In the genomic region with DNA sequence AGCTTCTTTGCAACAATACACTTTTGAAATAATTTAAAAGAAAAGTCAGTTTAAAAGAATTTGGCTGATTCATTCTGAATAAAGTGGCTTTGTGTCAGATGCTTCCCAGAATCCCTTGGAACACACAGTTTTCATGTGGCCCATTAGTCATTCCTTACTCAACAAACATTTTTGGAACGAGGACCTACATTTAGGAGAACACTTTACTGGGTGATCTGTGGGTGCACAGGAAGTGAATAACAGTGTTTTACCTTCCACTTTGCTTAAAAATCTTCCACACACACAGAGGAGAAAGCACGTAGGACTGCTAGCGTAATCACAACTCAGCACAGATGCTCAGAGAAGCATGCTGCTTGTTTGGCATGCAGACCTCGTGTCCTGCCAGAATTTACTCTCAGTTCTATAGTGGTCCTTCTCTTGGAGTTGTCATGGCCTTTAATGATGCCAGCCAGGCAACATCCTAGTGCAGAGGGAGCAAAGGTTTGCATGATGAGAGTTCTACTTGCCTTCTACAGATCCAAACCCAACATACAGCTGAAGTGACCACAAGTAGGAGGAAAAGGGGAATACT, we compare ENCODE assay signal across 17 mouse cellular contexts. TPM values are rescaled to one million over a fixed set of nuclear protein-coding genes. Genes with fewer than 3 reads are reported as not detected.
DNase-seq lines count a peak whose midpoint lies in the region; ATAC-seq lines count a peak whose summit lies in the region.
"Had no signal": no experiment of that assay in that cellular context is flagged by ENCODE, and none has a peak within 500 bp of the region (broad histone marks: within the 10 kb centered on the region; RNA-seq: fewer than 3 reads in every experiment).

No protein-coding gene starts in this region.

- peak; percentile 9 to 40 for DNase-seq in layer of hippocampus, adult 18-20 months (ENCODE audit: low spot score in 2 of 2)
- DNase-seq in layer of hippocampus, postnatal 10 days (ENCODE audit: low spot score in 2 of 2): no peak
- DNase-seq in 3T3-L1 (ENCODE audit: low read depth, low spot score): peak; percentile 84
- peak; percentile 78 for DNase-seq in Muller cell, postnatal 12 days (ENCODE audit: inconsistent ontology term)
- DNase-seq in layer of hippocampus, postnatal 14 days (ENCODE audit: low spot score in 2 of 2): peak; percentile 11 to 22
- no peak for DNase-seq in retina, postnatal 1 day
- DNase-seq: adrenal gland, postnatal 36 days; cerebellum, adult 11-12 months; heart, postnatal 14 days; kidney, adult 18-20 months; liver; lung, embryonic 14.5 days; thymus, postnatal 14 days had no signal

- no peak for ATAC-seq in monocyte, adult 5-6 weeks (replicated peaks; ENCODE audit: insufficient number of reproducible peaks, low FRiP score, low TSS enrichment, poor library complexity, severe bottlenecking)
- ATAC-seq: midbrain, embryonic 16.5 days had no signal

RNA-seq across cellular contexts. Expression of a gene that starts 1.7 kb away (rescaled TPM):
- total RNA-seq in layer of hippocampus, adult 18-20 months (2021): not detected
- total RNA-seq in layer of hippocampus, postnatal 10 days (2021): not detected
- not detected for total RNA-seq in layer of hippocampus, postnatal 14 days (2021)
- total RNA-seq in monocyte, adult 5-6 weeks (2017): 0.78 TPM in 1 of 3 replicates, not detected in the others
- total RNA-seq: adrenal gland, postnatal 36 days; heart, postnatal 14 days; layer of hippocampus, adult 2 months had no signal

RNA-seq across cellular contexts. Expression of a gene that starts 17.9 kb away (rescaled TPM):
- 1 to 10 TPM; 3.6 to 5.9 TPM for total RNA-seq in layer of hippocampus, adult 18-20 months (2021)
- total RNA-seq in layer of hippocampus, postnatal 10 days (2021): 1 to 10 TPM; 6.3 to 7.9 TPM
- 1 to 10 TPM; 5.3 to 5.4 TPM for total RNA-seq in layer of hippocampus, postnatal 14 days (2021)
- 0.43 to 6.0 TPM in 2 of 3 replicates, not detected in the other for total RNA-seq in monocyte, adult 5-6 weeks (2017)

RNA-seq across cellular contexts. Expression of a gene that starts 42.8 kb away (rescaled TPM):
- total RNA-seq in layer of hippocampus, adult 18-20 months (2021): under 1 TPM in 1 of 2 experiments, not detected in 1; 0.67 TPM
- under 1 TPM; 0.58 to 0.75 TPM for total RNA-seq in layer of hippocampus, postnatal 10 days (2021)
- total RNA-seq in layer of hippocampus, postnatal 14 days (2021): 1 to 10 TPM in 1 of 2 experiments, not detected in 1; 1.6 TPM
- not detected in 3 replicates for total RNA-seq in monocyte, adult 5-6 weeks (2017)
- total RNA-seq: heart, postnatal 14 days; layer of hippocampus, adult 2 months; megakaryocyte progenitor cell, adult 5-6 weeks had no signal

RNA-seq across cellular contexts. Expression of a gene that starts 50.2 kb away (rescaled TPM):
- 10 to 100 TPM; 42.6 to 48.2 TPM for total RNA-seq in layer of hippocampus, adult 18-20 months (2021)
- 10 to 100 TPM; 39.5 to 39.8 TPM for total RNA-seq in layer of hippocampus, postnatal 10 days (2021)
- total RNA-seq in layer of hippocampus, postnatal 14 days (2021): 10 to 100 TPM; 34.6 to 42.5 TPM
- total RNA-seq in monocyte, adult 5-6 weeks (2017): 15.6 to 35.3 TPM (median 18.4 TPM) in 3 replicates

Comparison
In these comparisons a context has a peak if more than half of its experiments do, and no peak if none do; other contexts are left out.
1. DNase-seq: peak in layer of hippocampus, adult 18-20 months (2 of 2), 3T3-L1 (single experiment), Muller cell, postnatal 12 days (single experiment) and layer of hippocampus, postnatal 14 days (2 of 2); none in layer of hippocampus, postnatal 10 days (0 of 2) and retina, postnatal 1 day (single experiment).